Mouse (Mus musculus) liver, embryonic 14.5 days (tissue): ENCODE measurements around the gene Ddx25.

Experiments used
- CTCF ChIP-seq: IDR thresholded peaks from 2 replicates; pipeline ENCODE4 v1.5.1; 2016; ENCODE audit warnings: antibody characterized with exemption, low read depth, control low read depth
- EP300 ChIP-seq: IDR thresholded peaks from 2 replicates; pipeline ENCODE4 v1.6.1; 2016; ENCODE audit warnings: antibody characterized with exemption, low read depth

- no peak for TF ChIP-seq CTCF
- TF ChIP-seq EP300 = no peak
Observed at GRCm38 (mm10) chr9:35574416-35574815, 16.1 kb upstream of the Ddx25 start.
